Mouse (Mus musculus) fibroblast of lung, adult 2 months (primary cell): ENCODE data around the gene Capsl.
A peak's percentile ranks its signal among the peaks of the same experiment; 100 is the strongest.

Source experiments
- DNase-seq: peaks from one replicate; pipeline ENCODE4 v3.0.0-alpha.2; 2011; ENCODE audit warnings: low read depth

Gene Capsl

GRCm38 (mm10) chr15:9435534-9436180, at the start of gene Capsl:
TSS of gene Capsl (plus strand) at chr15:9436028.
- no peak for DNase-seq

DNA sequence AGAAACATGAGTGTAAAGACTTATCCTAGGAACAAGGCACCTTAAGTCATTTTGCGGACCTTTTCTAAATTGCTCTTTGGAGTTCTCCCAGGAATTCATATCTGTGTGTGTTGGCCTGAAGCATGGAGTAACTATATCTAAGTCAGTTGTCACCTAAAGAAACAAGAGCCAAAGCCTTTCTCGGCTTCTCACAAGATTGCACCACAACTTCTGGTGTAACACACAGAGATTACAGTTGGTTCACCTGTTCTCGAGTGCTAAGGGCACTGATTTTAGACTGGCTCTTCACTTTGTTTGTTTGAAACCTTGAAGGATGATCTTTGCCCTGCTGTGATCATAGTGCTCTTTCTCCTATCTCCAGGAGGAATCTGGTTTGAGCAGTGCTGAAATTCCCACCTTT, 26.4 kb upstream of the Capsl start:
- no peak for DNase-seq

DNA sequence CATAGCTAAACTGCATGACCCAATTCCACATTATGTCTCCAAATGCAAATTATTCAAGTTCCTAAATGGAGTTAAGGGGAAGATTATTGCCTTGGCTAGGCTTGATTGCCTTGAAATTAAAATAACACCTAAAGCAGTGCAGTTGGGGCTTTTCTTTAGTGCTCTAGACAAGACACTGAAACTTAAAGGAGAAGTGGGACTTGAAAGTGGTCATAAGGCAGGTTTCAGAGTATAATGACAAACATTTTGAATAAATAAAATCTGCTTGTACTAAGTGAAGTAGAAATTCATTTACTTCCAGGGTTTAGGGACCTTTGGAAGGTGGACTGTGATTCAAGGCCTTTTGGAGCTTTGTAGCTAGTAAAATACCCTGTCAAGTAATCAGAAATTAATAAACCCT, 14.7 kb upstream of the Capsl start:
- DNase-seq: no peak

DNA sequence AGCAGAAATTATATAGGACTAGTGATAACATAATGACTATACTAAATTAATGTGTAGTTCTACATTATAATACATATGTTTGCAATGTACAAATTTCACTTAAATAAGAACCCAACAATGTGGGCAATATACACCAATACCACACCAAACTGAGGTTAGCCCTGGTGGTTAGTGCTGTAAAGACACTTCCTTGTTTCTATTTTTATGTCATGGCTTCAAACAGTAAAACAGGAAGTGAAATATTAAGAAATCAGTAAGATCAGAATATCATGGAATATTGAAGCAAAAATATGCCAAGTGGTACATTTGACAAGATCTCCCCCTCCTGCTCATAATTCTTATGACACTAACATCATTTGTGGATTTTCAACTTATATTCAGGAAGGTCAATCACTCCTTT, 8.0 kb upstream of the Capsl start:
- DNase-seq: no peak

DNA sequence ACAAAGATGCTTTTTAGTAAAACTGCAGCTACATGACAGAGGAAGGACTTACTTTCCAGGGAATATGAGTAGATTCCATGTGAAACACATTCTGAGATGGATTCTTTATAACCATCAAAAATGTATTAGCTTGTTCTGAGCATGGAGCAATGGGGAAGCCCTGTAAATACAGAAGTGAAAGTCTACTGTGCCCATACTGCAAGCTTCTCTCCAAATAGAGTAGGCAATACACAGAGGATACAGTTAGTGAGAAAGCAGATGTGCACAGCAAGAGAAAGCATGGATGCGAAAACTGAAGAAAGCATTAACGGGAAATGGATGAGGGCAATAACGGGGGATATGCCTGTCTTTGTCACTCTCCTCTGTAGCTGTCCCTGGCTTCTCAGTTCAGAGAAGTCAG, 6.0 kb upstream of the Capsl start:
- no peak for DNase-seq

- no peak for DNase-seq
Observed at GRCm38 (mm10) chr15:9451999-9452398, 16.2 kb downstream of the Capsl start.

- DNase-seq: no peak
Observed at GRCm38 (mm10) chr15:9452842-9453241, 17.0 kb downstream of the Capsl start.

DNA sequence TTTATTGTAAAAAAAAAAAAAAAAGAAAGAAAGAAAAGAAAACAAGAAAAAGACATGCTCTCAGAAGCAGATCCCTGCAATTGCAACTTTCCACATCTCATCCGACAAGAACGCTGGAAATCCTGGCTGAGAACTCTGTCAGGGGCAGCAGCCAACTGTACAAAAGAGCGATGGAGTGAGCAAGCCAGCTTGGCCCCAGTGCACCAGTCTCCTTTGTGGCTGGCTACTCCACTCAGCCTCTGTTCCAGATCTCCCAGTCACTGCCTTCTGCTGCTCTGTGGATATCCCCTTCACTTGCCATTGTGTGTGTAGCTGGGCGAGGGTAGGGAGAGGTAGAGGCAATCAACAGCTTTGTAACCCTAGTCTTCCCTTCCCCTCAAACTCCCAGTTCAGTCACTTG, 18.4 kb downstream of the Capsl start:
- no peak for DNase-seq

DNA sequence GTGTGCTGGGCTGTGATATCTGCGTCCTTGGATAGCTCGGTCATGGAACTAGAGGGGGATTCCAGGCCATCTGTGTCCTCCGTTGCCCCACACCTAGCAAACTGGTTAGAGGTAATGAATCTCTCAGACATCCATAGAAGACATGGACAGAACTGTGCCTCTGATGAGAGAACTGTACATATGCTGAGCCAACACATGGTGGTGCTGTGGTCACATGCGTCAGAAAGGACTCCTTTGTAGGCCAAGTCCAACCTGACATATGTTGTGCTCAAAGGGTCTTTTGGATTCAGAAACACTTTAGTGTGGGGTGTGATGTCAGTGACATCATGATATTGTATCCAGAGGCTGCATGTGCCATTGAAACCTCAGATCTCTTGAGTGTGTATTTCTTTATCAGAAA, 19.4 kb downstream of the Capsl start:
- peak; percentile 20 for DNase-seq

- no peak for DNase-seq
Observed at GRCm38 (mm10) chr15:9463521-9464027, 27.7 kb downstream of the Capsl start.

- no peak for DNase-seq
Observed at GRCm38 (mm10) chr15:9464039-9464438, 28.2 kb downstream of the Capsl start.

GRCm38 (mm10) chr15:9471053-9471685, 35.3 kb downstream of the Capsl start:
- no peak for DNase-seq

DNA sequence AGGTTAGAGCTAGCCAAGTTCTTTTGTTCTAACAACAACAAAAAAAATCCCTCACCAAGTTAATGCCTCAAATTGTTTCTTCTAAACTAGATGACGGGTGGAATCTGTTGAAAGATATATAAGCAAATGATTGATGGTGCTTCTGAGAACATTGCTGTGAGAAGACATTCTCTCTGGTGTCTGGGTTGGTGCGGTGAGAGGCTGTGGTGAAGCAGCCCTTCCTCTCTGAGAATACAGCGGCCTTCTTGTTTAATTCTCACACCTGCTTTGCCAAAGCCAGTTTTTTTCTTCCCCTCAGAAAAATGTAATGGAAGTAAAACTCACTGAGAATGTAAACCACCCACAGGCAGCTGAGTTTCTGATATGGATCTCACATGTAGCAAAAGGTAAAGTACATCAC, 36.3 kb downstream of the Capsl start:
- DNase-seq: no peak

DNA sequence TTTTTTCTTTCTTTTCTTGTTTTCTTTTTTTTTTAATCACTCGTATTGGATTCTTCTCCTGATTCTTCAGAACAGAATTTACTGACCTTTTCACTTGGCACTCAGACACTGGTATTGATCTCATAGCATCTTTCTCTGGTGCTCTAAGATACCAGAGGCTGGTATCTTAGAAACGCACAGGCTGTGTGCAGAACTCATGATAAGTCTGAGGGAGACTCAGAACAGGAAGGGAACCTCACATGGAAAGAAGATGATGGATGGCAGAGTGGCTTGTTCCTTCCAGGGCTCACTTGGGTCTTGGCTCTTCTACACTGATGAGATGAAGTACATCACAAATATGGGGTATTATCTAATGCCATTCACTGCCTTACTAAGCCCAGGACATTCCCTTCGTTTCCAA, 36.8 kb downstream of the Capsl start:
- no peak for DNase-seq

- DNase-seq: no peak
Observed at GRCm38 (mm10) chr15:9473188-9473587, 37.4 kb downstream of the Capsl start.

GRCm38 (mm10) chr15:9489417-9490118, 53.7 kb downstream of the Capsl start:
- DNase-seq: no peak

- no peak for DNase-seq
Observed at GRCm38 (mm10) chr15:9492077-9492476, 56.2 kb downstream of the Capsl start.
